Mouse (Mus musculus): Measurements from ENCODE around the gene Trip4. TPM values are rescaled to one million over a fixed set of nuclear protein-coding genes. Genes with fewer than 3 reads are reported as not detected.
A peak's percentile ranks its signal among the peaks of the same experiment; 100 is the strongest.

The Trip4 gene
- polyA plus RNA-seq, 1 experiment, result 18.9 TPM

GRCm38 (mm10) chr9:65827344-65828015, 81.1 kb downstream of the Trip4 start, which contains the start of gene Zfp609:
Gene Zfp609 (minus strand): TSS chr9:65827564.
- peak within 1 kb of the TSS; percentile 45; the same call in 1 of the 2 replicates for H3K27ac ChIP-seq (replicated peaks; ENCODE audit: low read depth, low read length)
- peaks cover 13% of the 10 kb centered on the region for H3K4me1 ChIP-seq (ENCODE audit: control insufficient read depth, insufficient read depth, insufficient read length, low read length)
- H3K4me3 ChIP-seq (ENCODE audit: insufficient read depth, low read depth, low read length), result peak within 1 kb of the TSS; percentile 80

DNA sequence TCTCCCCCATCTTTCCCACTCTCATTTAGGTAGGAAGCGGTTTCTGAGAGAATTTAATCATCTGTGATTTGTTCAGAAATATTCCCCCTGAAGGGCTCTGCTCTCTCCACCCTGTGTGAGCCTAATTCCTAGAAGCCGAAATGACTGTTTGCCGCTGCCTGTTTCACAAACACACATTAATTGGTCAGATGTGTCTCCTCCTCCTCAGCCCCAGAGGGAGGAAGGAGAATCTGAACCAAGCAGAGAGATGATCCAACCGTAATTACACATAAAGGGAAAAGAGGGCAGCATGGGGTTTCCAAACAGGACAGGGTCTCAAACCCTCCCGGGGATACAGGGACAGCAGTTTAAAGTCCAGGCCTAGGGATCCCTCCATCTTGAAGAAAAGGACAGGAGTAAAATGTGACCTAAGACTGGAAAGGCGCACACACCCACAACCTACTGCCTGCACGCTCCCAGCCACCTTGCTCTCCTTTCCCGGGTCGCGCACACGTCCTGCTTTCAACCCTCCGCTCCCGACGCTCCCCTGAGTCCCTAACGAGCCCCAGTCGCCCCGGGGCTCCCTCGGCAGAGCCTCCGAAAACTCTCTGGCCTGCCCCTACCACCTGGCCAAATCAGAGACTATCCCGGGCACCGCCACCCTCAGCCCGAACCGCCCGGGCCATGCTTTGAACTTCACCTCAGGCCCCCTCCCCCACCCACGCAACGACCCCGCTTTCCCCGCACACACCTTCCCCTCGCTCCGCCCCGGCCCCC, 81.8 kb downstream of the Trip4 start:
- H3K4me3 ChIP-seq (ENCODE audit: insufficient read depth, low read depth, low read length), result peak overlapping the region; percentile 80
- H3K4me1 ChIP-seq (ENCODE audit: control insufficient read depth, insufficient read depth, insufficient read length, low read length), result peaks cover 15% of the 10 kb centered on the region
- H3K27ac ChIP-seq (replicated peaks; ENCODE audit: low read depth, low read length), result 0 out of 2 replicates have a peak overlapping the region, but pooled peaks have one; percentile 45

GRCm38 (mm10) chr9:65826226-65826587, 82.4 kb downstream of the Trip4 start:
- H3K27ac ChIP-seq (replicated peaks; ENCODE audit: low read depth, low read length), result 0 out of 2 replicates have a peak overlapping the region, but pooled peaks have one; percentile 16
- H3K4me3 ChIP-seq (ENCODE audit: insufficient read depth, low read depth, low read length), result peak overlapping the region; percentile 80
- H3K4me1 ChIP-seq (ENCODE audit: control insufficient read depth, insufficient read depth, insufficient read length, low read length), result peaks cover 15% of the 10 kb centered on the region

DNA sequence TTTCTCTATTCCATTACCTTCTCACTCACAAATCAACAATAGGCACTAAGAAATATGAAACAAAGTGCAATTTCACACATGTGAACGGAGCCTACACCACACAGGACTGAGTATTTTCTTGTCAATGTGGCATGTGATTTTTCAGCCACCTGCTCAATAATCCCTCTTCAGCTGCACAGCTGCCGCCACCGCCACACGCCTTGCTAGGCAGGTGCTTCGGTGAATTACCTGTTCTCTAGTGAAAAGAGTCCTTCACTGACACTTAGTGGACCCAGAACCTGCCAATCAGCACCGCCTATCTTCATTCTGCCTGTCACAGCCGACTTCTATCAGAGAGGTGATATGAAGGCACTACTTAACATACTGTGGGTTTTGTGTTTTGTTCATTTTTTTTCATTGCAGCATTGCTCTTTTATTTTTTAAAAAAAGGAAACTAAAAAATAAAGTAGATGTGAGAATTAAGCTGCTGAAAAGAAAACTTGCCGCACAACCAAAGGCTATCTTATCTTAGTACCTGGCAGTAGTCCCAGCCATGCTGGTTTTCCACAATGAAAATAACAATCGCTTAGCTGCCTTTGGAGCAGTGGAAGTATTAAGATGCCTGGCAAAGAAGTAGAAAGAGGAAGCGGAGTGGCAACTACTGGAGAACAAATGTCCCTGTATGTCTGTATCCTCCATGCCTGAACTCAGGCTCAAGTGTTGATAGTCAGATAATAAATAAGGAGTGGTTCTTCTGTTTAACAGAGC, 84.7 kb downstream of the Trip4 start:
- no peak overlapping the region for H3K27ac ChIP-seq (replicated peaks; ENCODE audit: low read depth, low read length)
- peaks cover 15% of the 10 kb centered on the region for H3K4me1 ChIP-seq (ENCODE audit: control insufficient read depth, insufficient read depth, insufficient read length, low read length)
- no peak overlapping the region for H3K4me3 ChIP-seq (ENCODE audit: insufficient read depth, low read depth, low read length)

DNA sequence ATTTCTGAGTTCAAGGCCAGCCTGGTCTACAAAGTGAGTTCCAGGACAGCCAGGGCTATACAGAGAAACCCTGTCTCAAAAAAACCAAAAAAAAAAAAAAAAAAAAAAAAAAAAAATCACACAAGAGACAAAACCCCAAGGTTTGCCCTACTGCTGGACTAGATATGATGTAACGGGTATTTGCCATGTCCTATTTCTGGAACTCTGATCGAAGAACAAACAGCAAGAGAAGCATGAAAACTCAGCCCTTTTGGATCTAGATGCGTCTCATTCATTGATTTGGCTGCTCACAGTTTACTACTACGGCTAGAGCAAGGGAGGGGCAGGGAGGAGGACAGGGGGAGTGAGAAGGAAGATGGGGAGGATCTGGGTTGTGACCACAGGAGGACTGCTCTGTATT, 86.6 kb downstream of the Trip4 start:
- Histone ChIP-seq H3K27ac (replicated peaks; ENCODE audit: low read depth, low read length) (no peak overlapping the region), H3K4me1 (ENCODE audit: control insufficient read depth, insufficient read depth, insufficient read length, low read length) (peaks cover 15% of the 10 kb centered on the region), H3K4me3 (ENCODE audit: insufficient read depth, low read depth, low read length) (no peak overlapping the region)

DNA sequence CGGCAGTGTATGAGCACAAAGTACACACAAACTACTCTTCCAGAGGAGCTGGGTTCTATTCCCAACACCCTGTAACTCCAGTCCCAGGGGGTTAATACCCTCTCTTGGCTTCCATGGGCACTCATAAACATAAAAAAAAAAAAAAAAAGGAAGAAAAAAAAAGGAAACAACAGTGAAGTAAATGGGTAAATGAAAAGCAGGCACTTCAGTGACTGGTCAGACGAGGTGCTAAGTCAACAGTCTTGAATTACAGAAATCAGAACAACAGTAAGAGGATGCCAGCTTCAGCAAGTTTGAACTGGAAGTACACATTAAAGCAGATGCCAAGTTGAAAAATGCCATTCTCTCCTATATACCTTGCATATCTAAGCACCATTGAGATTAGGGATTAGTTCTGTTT, 88.3 kb downstream of the Trip4 start:
- no peak overlapping the region for H3K27ac ChIP-seq (replicated peaks; ENCODE audit: low read depth, low read length)
- H3K4me3 ChIP-seq (ENCODE audit: insufficient read depth, low read depth, low read length), result no peak overlapping the region
- H3K4me1 ChIP-seq (ENCODE audit: control insufficient read depth, insufficient read depth, insufficient read length, low read length), result peaks cover 5% of the 10 kb centered on the region

- peaks cover 2% of the 10 kb centered on the region; the same call in 1 of the 2 replicates for H3K4me1 ChIP-seq (ENCODE audit: control insufficient read depth, insufficient read depth, insufficient read length, low read length)
- H3K4me3 ChIP-seq (ENCODE audit: insufficient read depth, low read depth, low read length), result no peak overlapping the region
- no peak overlapping the region for H3K27ac ChIP-seq (replicated peaks; ENCODE audit: low read depth, low read length)
Observed at GRCm38 (mm10) chr9:65818402-65818801, 90.2 kb downstream of the Trip4 start.

DNA sequence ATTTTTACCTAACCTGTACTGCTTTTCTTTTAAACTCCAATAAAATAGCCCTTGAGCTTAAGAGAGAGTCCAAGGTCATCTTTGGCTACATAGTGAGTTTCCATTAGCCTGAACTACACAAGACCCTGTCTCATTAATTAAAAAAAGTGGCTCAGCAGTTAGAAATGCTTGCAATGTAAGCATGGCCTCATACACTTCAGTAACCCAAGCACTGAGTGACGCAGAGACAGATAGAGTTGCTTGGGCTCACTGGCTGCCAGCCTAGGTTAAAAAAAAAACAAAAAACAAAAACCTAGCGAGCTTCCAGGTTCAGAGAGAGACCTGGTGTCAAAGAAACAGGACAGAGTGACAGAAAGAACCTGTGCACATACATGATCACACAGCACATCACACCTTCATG, 95.8 kb downstream of the Trip4 start:
- H3K27ac ChIP-seq (replicated peaks; ENCODE audit: low read depth, low read length), result no peak overlapping the region
- no peak overlapping the region for H3K4me3 ChIP-seq (ENCODE audit: insufficient read depth, low read depth, low read length)
- H3K4me1 ChIP-seq (ENCODE audit: control insufficient read depth, insufficient read depth, insufficient read length, low read length), result peaks cover 5% of the 10 kb centered on the region

GRCm38 (mm10) chr9:65811784-65812183, 96.8 kb downstream of the Trip4 start:
- H3K4me3 ChIP-seq (ENCODE audit: insufficient read depth, low read depth, low read length), result no peak overlapping the region
- H3K27ac ChIP-seq (replicated peaks; ENCODE audit: low read depth, low read length), result no peak overlapping the region
- peaks cover 5% of the 10 kb centered on the region for H3K4me1 ChIP-seq (ENCODE audit: control insufficient read depth, insufficient read depth, insufficient read length, low read length)

DNA sequence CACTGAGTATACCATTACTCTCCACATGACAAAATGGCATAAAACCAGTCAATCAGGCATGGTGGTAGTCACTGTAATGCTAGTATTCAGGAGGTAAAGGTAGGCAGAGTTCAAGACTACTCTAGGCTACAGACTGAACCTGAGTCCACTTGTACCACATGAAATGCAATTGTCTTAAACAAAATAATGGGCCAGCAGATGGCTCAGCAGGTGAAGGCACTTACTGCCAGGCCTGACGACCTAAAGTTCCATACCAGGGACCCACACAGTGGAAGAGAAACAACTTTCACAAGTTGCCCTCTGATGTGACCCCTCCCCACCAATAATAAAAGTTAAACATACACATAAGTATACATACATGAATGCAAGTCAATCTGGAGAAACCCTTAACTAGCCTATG, 100.8 kb downstream of the Trip4 start:
- no peak overlapping the region for H3K27ac ChIP-seq (replicated peaks; ENCODE audit: low read depth, low read length)
- H3K4me3 ChIP-seq (ENCODE audit: insufficient read depth, low read depth, low read length), result no peak overlapping the region

DNA sequence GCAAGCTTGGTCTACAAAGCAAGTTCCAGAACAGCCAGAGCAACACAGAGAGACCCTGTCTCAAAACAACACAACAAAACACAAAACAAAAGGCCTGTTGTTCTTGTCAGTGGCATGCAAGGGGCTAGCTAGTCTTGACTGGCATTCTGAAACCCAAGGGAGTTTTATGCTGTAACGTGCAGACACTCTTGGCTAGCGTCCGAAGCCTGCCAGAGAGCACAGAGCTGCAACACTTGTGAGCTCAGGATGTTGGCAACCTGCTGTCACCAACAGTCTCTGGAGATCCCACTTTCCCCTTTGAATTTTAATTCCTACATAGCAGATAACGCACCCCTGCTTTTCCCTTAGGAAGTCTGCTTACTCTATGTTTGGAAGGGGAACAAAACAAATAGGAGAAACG, 101.3 kb downstream of the Trip4 start:
- Histone ChIP-seq H3K4me1 (ENCODE audit: control insufficient read depth, insufficient read depth, insufficient read length, low read length) (no peaks in the 10 kb centered on the region; the same call in 1 of the 2 replicates), H3K4me3 (ENCODE audit: insufficient read depth, low read depth, low read length) (no peak overlapping the region), H3K27ac (replicated peaks; ENCODE audit: low read depth, low read length) (no peak overlapping the region)

More for the DNA sequence above, 100.8 kb downstream of the Trip4 start:
- H3K4me1 ChIP-seq (ENCODE audit: control insufficient read depth, insufficient read depth, insufficient read length, low read length), result no peaks in the 10 kb centered on the region; the same call in 1 of the 2 replicates

- Histone ChIP-seq H3K4me3 (ENCODE audit: insufficient read depth, low read depth, low read length) (no peak overlapping the region), H3K27ac (replicated peaks; ENCODE audit: low read depth, low read length) (no peak overlapping the region), H3K4me1 (ENCODE audit: control insufficient read depth, insufficient read depth, insufficient read length, low read length) (peaks cover 3% of the 10 kb centered on the region)
Observed at GRCm38 (mm10) chr9:65799770-65800169, 108.8 kb downstream of the Trip4 start.

- no peak overlapping the region for H3K27ac ChIP-seq (replicated peaks; ENCODE audit: low read depth, low read length)
- H3K4me3 ChIP-seq (ENCODE audit: insufficient read depth, low read depth, low read length), result no peak overlapping the region
Observed at GRCm38 (mm10) chr9:65795651-65796050, 112.9 kb downstream of the Trip4 start.

DNA sequence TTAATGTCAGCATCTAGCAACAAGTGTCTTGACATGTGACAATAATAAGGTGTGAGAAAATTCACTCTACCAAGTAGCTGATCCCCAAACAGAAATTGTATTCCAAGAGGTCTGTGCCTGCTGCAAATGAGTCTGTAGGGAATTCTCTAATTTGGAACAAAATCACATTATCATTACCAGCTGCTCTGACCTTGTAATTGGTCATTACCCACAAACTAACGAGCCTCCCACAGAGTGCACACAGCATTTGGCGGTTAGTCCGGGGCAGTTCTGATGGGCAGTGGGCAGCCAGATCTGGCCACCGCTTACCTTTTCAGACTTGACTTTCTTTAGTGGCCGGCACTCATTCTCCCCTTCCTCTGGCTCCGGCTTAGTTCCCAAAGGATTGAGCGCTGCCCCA, 114.3 kb downstream of the Trip4 start:
- no peak overlapping the region for H3K27ac ChIP-seq (replicated peaks; ENCODE audit: low read depth, low read length)
- H3K4me3 ChIP-seq (ENCODE audit: insufficient read depth, low read depth, low read length), result no peak overlapping the region
- H3K4me1 ChIP-seq (ENCODE audit: control insufficient read depth, insufficient read depth, insufficient read length, low read length), result peaks cover 26% of the 10 kb centered on the region

More at GRCm38 (mm10) chr9:65795651-65796050, 112.9 kb downstream of the Trip4 start:
- peaks cover 20% of the 10 kb centered on the region for H3K4me1 ChIP-seq (ENCODE audit: control insufficient read depth, insufficient read depth, insufficient read length, low read length)

DNA sequence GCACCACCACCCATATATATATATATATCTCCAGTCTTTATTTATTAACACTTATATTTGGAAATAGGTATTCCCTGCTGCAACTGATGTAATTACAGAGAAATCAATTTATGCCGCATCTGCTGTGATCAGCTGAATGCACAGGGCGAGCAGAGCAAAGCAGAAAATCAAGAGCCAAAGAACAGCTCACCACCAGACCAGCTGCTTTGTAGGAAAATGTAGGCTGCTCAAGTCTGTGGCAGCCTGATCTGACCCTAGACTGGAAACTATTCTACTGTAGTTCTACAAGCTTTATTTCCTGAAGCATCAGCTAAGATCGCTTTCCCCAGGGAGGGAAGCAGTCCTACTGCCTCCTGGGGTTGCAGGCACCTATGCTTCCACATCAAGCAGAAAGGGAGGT, 115.1 kb downstream of the Trip4 start:
- Histone ChIP-seq H3K4me3 (ENCODE audit: insufficient read depth, low read depth, low read length) (no peak overlapping the region), H3K27ac (replicated peaks; ENCODE audit: low read depth, low read length) (no peak overlapping the region)

More for the DNA sequence above, 115.1 kb downstream of the Trip4 start:
- peaks cover 27% of the 10 kb centered on the region for H3K4me1 ChIP-seq (ENCODE audit: control insufficient read depth, insufficient read depth, insufficient read length, low read length)

All from brown adipose tissue, adult 24 weeks (tissue).